Mouse (Mus musculus): Measurements from ENCODE around the gene Tmem108.

- TF ChIP-seq CTCF (IDR thresholded peaks at IDR 0.05; ENCODE audit: low read depth) (peak; percentile 54), EP300 (IDR thresholded peaks at IDR 0.05; ENCODE audit: low read depth) (no peak)
Measured at GRCm38 (mm10) chr9:103563864-103564610, 197.6 kb downstream of the Tmem108 start.

All from heart, postnatal 0 days (tissue).